Mouse (Mus musculus): Measurements from ENCODE around the gene Entr1.
A peak's percentile ranks its signal among the peaks of the same experiment; 100 is the strongest.

The Entr1 gene

GRCm38 (mm10) chr2:26389154-26389690, at the start of gene Entr1, which contains the start of gene Pmpca:
Gene Entr1 (minus strand): TSS chr2:26389316.
Gene Pmpca (plus strand): TSS chr2:26389339.
- DNase-seq (ENCODE audit: low spot score in 2 of 2) = peak; percentile 84 to 93

GRCm38 (mm10) chr2:26438373-26438772, 49.3 kb upstream of the Entr1 start:
- no peak for DNase-seq (ENCODE audit: low spot score in 2 of 2)

GRCm38 (mm10) chr2:26437221-26437620, 48.1 kb upstream of the Entr1 start:
- no peak for DNase-seq (ENCODE audit: low spot score in 2 of 2)

GRCm38 (mm10) chr2:26434791-26435572, 45.9 kb upstream of the Entr1 start:
- DNase-seq (ENCODE audit: low spot score in 2 of 2) = no peak

GRCm38 (mm10) chr2:26429851-26430250, 40.7 kb upstream of the Entr1 start:
- DNase-seq (ENCODE audit: low spot score in 2 of 2) = no peak

GRCm38 (mm10) chr2:26424541-26424940, 35.4 kb upstream of the Entr1 start:
- no peak for DNase-seq (ENCODE audit: low spot score in 2 of 2)

- DNase-seq (ENCODE audit: low spot score in 2 of 2) = no peak
Observed at GRCm38 (mm10) chr2:26423086-26423485, 34.0 kb upstream of the Entr1 start.

- no peak for DNase-seq (ENCODE audit: low spot score in 2 of 2)
Observed at GRCm38 (mm10) chr2:26421969-26422368, 32.9 kb upstream of the Entr1 start.

GRCm38 (mm10) chr2:26418120-26418519, 29.0 kb upstream of the Entr1 start:
- no peak for DNase-seq (ENCODE audit: low spot score in 2 of 2)

GRCm38 (mm10) chr2:26417066-26417465, 27.9 kb upstream of the Entr1 start:
- no peak for DNase-seq (ENCODE audit: low spot score in 2 of 2)

GRCm38 (mm10) chr2:26410931-26411411, 21.9 kb upstream of the Entr1 start:
- no peak for DNase-seq (ENCODE audit: low spot score in 2 of 2)

GRCm38 (mm10) chr2:26410091-26410490, 21.0 kb upstream of the Entr1 start:
- DNase-seq (ENCODE audit: low spot score in 2 of 2) = no peak

GRCm38 (mm10) chr2:26409362-26409761, 20.2 kb upstream of the Entr1 start:
- no peak for DNase-seq (ENCODE audit: low spot score in 2 of 2)

- DNase-seq (ENCODE audit: low spot score in 2 of 2) = peak; percentile 99 to 100
Observed at GRCm38 (mm10) chr2:26408515-26409356, 19.6 kb upstream of the Entr1 start, which contains the start of gene Inpp5e. Gene Inpp5e (minus strand): TSS chr2:26409203.

GRCm38 (mm10) chr2:26403306-26403705, 14.2 kb upstream of the Entr1 start:
- DNase-seq (ENCODE audit: low spot score in 2 of 2) = no peak

GRCm38 (mm10) chr2:26402265-26402664, 13.1 kb upstream of the Entr1 start:
- no peak for DNase-seq (ENCODE audit: low spot score in 2 of 2)

- no peak for DNase-seq (ENCODE audit: low spot score in 2 of 2)
Observed at GRCm38 (mm10) chr2:26401023-26401422, 11.9 kb upstream of the Entr1 start.

- no peak for DNase-seq (ENCODE audit: low spot score in 2 of 2)
Observed at GRCm38 (mm10) chr2:26400296-26400695, 11.2 kb upstream of the Entr1 start.

GRCm38 (mm10) chr2:26399647-26400046, 10.5 kb upstream of the Entr1 start:
- DNase-seq (ENCODE audit: low spot score in 2 of 2) = no peak

GRCm38 (mm10) chr2:26398978-26399377, 9.9 kb upstream of the Entr1 start:
- DNase-seq (ENCODE audit: low spot score in 2 of 2) = no peak

GRCm38 (mm10) chr2:26391617-26392016, 2.5 kb upstream of the Entr1 start:
- no peak for DNase-seq (ENCODE audit: low spot score in 2 of 2)

GRCm38 (mm10) chr2:26390954-26391353, 1.8 kb upstream of the Entr1 start:
- no peak for DNase-seq (ENCODE audit: low spot score in 2 of 2)

Data from spleen, postnatal 4 days (tissue).